Mouse (Mus musculus): ENCODE measurements around the gene Fstl5. TPM values are rescaled to one million over a fixed set of nuclear protein-coding genes. Genes with fewer than 3 reads are reported as not detected.

Gene Fstl5
- total and polyA plus RNA-seq, 2 experiments from 2014 or later: 46.2 to 60.9 TPM

- no peaks in the 10 kb centered on the region for H3K4me1 ChIP-seq (ENCODE audit: insufficient read depth, low read length)
- no peaks in the 10 kb centered on the region for H3K9me3 ChIP-seq (ENCODE audit: low read length)
- WGBS: 94% methylated on average over 1 of the region's 1 CpGs
- DNase-seq (ENCODE audit: low spot score) (no peak), ATAC-seq (ENCODE audit: low FRiP score) (no peak)
- no peaks in the 10 kb centered on the region for H3K27me3 ChIP-seq (ENCODE audit: insufficient read depth, low read length)
- H3K36me3 ChIP-seq (ENCODE audit: insufficient read depth, low read length): no peaks in the 10 kb centered on the region
- no peak overlapping the region for H3K4me2 ChIP-seq (ENCODE audit: low read depth, low read length, poor library complexity, severe bottlenecking)
- H3K9ac ChIP-seq (replicated peaks; ENCODE audit: low read length, poor library complexity, severe bottlenecking): no peak overlapping the region
- no peak overlapping the region for H3K27ac ChIP-seq (ENCODE audit: low read depth, low read length)
- no peak for TF ChIP-seq CTCF (IDR thresholded peaks at IDR 0.05)
- H3K4me3 ChIP-seq (ENCODE audit: low read depth, low read length): no peak overlapping the region
Observed at GRCm38 (mm10) chr3:76140445-76140844, 66.4 kb downstream of the Fstl5 start.

GRCm38 (mm10) chr3:76147846-76148245 lies 73.8 kb downstream of the Fstl5 start:
- H3K4me1 ChIP-seq (ENCODE audit: insufficient read depth, low read length): no peaks in the 10 kb centered on the region
- no peak overlapping the region for H3K9ac ChIP-seq (replicated peaks; ENCODE audit: low read length, poor library complexity, severe bottlenecking)
- H3K9me3 ChIP-seq (ENCODE audit: low read length): no peaks in the 10 kb centered on the region
- no peaks in the 10 kb centered on the region for H3K27me3 ChIP-seq (ENCODE audit: insufficient read depth, low read length)
- no peak overlapping the region for H3K27ac ChIP-seq (ENCODE audit: low read depth, low read length)
- TF ChIP-seq CTCF (IDR thresholded peaks at IDR 0.05): no peak
- no peak overlapping the region for H3K4me3 ChIP-seq (ENCODE audit: low read depth, low read length)
- no peak overlapping the region for H3K4me2 ChIP-seq (ENCODE audit: low read depth, low read length, poor library complexity, severe bottlenecking)
- DNase-seq (ENCODE audit: low spot score): no peak
- WGBS: 93% methylated on average over 11 of the region's 11 CpGs
- no peak for ATAC-seq (ENCODE audit: low FRiP score)
- H3K36me3 ChIP-seq (ENCODE audit: insufficient read depth, low read length): no peaks in the 10 kb centered on the region

GRCm38 (mm10) chr3:76238834-76239233 lies 164.8 kb downstream of the Fstl5 start:
- ATAC-seq (ENCODE audit: low FRiP score) (no peak), DNase-seq (ENCODE audit: low spot score) (no peak)
- H3K4me1 ChIP-seq (ENCODE audit: insufficient read depth, low read length): no peaks in the 10 kb centered on the region
- H3K27ac ChIP-seq (ENCODE audit: low read depth, low read length): no peak overlapping the region
- H3K4me2 ChIP-seq (ENCODE audit: low read depth, low read length, poor library complexity, severe bottlenecking): no peak overlapping the region
- H3K9me3 ChIP-seq (ENCODE audit: low read length): no peaks in the 10 kb centered on the region
- WGBS: 79% methylated on average over 2 of the region's 2 CpGs
- H3K4me3 ChIP-seq (ENCODE audit: low read depth, low read length): no peak overlapping the region
- H3K27me3 ChIP-seq (ENCODE audit: insufficient read depth, low read length): no peaks in the 10 kb centered on the region
- H3K36me3 ChIP-seq (ENCODE audit: insufficient read depth, low read length): no peaks in the 10 kb centered on the region
- TF ChIP-seq CTCF (IDR thresholded peaks at IDR 0.05): no peak
- H3K9ac ChIP-seq (replicated peaks; ENCODE audit: low read length, poor library complexity, severe bottlenecking): no peak overlapping the region

DNA sequence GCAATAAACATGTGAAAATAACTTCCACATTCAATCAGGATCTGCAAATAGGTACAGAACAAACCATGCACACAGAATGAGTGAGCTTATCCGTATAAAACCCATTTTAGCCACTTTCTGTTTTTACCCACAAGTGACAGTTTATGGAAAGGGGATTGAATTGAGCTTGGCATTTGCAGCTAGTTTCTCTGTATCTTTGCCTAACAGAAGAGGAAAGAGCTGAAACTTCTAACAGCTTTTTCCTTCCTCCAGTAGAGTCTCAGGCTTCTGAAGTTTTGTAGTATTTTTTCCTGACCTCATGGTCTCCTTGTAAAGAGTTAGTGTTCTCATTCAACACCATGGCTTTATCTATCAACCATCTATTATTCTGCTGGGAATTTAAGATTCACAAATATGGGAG lies 177.3 kb downstream of the Fstl5 start:
- Histone ChIP-seq H3K9me3 (ENCODE audit: low read length) (no peaks in the 10 kb centered on the region), H3K36me3 (ENCODE audit: insufficient read depth, low read length) (no peaks in the 10 kb centered on the region), H3K4me3 (ENCODE audit: low read depth, low read length) (no peak overlapping the region), H3K27me3 (ENCODE audit: insufficient read depth, low read length) (no peaks in the 10 kb centered on the region), H3K4me1 (ENCODE audit: insufficient read depth, low read length) (no peaks in the 10 kb centered on the region), H3K27ac (ENCODE audit: low read depth, low read length) (no peak overlapping the region), H3K9ac (replicated peaks; ENCODE audit: low read length, poor library complexity, severe bottlenecking) (no peak overlapping the region), H3K4me2 (ENCODE audit: low read depth, low read length, poor library complexity, severe bottlenecking) (no peak overlapping the region)
- WGBS: 88% methylated on average over 1 of the region's 1 CpGs
- no peak for ATAC-seq (ENCODE audit: low FRiP score)
- no peak for TF ChIP-seq CTCF (IDR thresholded peaks at IDR 0.05)
- DNase-seq (ENCODE audit: low spot score): no peak

DNA sequence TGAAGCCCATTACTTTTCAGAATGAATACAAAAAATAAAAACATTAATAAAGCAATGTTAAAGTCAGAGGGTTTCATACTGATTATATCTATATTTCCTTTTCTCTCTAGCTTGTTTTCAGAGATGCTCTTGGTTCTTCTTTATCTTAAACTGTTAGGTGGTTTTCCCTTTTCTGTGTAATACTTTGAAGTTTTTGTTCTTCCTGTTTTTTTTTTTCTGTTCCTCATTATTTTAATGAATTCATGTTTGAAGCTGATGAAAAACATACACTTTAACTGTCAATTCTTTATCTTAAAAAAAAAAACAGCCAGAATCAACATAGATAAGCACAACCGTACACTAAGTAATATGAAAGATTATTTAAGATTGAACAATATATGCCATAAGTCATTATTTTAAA lies 218.9 kb downstream of the Fstl5 start:
- WGBS: 91% methylated on average over 1 of the region's 1 CpGs
- no peak for ATAC-seq (ENCODE audit: low FRiP score)

GRCm38 (mm10) chr3:76294394-76294793 lies 220.3 kb downstream of the Fstl5 start:
- Histone ChIP-seq H3K27me3 (ENCODE audit: insufficient read depth, low read length) (no peaks in the 10 kb centered on the region), H3K4me1 (ENCODE audit: insufficient read depth, low read length) (no peaks in the 10 kb centered on the region), H3K9me3 (ENCODE audit: low read length) (no peaks in the 10 kb centered on the region), H3K4me3 (ENCODE audit: low read depth, low read length) (no peak overlapping the region), H3K36me3 (ENCODE audit: insufficient read depth, low read length) (no peaks in the 10 kb centered on the region), H3K9ac (replicated peaks; ENCODE audit: low read length, poor library complexity, severe bottlenecking) (no peak overlapping the region), H3K4me2 (ENCODE audit: low read depth, low read length, poor library complexity, severe bottlenecking) (no peak overlapping the region), H3K27ac (ENCODE audit: low read depth, low read length) (no peak overlapping the region)
- ATAC-seq (ENCODE audit: low FRiP score) (no peak), DNase-seq (ENCODE audit: low spot score) (no peak)
- no peak for TF ChIP-seq CTCF (IDR thresholded peaks at IDR 0.05)
- WGBS: 3% methylated on average over 1 of the region's 1 CpGs

More for the DNA sequence above, 218.9 kb downstream of the Fstl5 start:
- no peak for DNase-seq (ENCODE audit: low spot score)
- no peak overlapping the region for H3K4me2 ChIP-seq (ENCODE audit: low read depth, low read length, poor library complexity, severe bottlenecking)
- H3K9me3 ChIP-seq (ENCODE audit: low read length): no peaks in the 10 kb centered on the region
- no peaks in the 10 kb centered on the region for H3K27me3 ChIP-seq (ENCODE audit: insufficient read depth, low read length)
- H3K4me3 ChIP-seq (ENCODE audit: low read depth, low read length): no peak overlapping the region
- H3K9ac ChIP-seq (replicated peaks; ENCODE audit: low read length, poor library complexity, severe bottlenecking): no peak overlapping the region
- no peak for TF ChIP-seq CTCF (IDR thresholded peaks at IDR 0.05)
- H3K27ac ChIP-seq (ENCODE audit: low read depth, low read length): no peak overlapping the region
- H3K36me3 ChIP-seq (ENCODE audit: insufficient read depth, low read length): no peaks in the 10 kb centered on the region
- no peaks in the 10 kb centered on the region for H3K4me1 ChIP-seq (ENCODE audit: insufficient read depth, low read length)

Measured in midbrain, postnatal 0 days (tissue).